Mouse (Mus musculus): ENCODE measurements at regions not wholly inside any gene's neighbourhood (a gene's known extent, or its start where the extent isn't known, plus 50 kb on each side); places are given as distances from the start of the nearest gene placed in this dataset.
A peak's percentile ranks its signal among the peaks of the same experiment; 100 is the strongest.

DNA sequence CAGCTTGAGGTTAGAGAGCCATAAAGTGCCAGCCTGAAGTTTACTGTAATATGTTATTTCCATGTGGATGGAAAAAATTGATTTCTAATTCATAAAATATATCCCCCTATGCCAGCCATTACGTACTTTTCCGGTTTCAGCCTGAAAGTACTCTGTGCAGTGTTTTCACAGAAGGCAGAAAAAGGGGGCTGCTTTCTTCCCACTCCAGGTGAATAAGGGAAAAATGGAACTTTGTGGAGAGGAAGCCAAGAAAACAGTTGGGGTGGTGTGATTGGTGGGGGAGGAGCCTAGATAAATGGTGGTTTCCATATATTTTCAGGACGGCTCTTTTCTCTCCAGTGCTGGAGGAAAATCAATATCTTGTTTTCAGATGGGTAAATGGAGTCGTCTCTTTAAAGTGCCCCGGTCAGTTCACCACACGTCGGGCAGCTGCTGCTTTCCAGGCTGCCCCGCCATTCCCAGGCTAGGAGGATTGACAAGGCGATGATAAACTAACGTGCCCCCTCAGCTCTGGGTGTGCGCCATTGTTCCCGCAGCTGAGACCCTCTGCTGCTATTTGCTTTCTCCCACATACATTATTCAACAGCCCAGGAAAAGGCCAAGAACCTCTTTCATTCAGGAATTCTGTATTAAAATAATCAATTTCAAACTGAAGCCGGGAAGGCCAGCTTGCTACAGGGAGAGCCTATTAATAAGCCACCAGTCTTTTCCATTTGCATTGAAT is 127.1 kb upstream of the Atp11c start:
- Histone ChIP-seq H3K36me3 (ENCODE audit: control insufficient read depth, insufficient read depth, low read length) (no peaks in the 10 kb centered on the region), H3K27me3 (ENCODE audit: control insufficient read depth, insufficient read depth, low read length) (no peaks in the 10 kb centered on the region), H3K27ac (replicated peaks; ENCODE audit: insufficient read depth, low read depth, low read length) (no peak overlapping the region), H3K4me1 (ENCODE audit: control insufficient read depth, insufficient read depth, low read length) (no peaks in the 10 kb centered on the region), H3K4me3 (ENCODE audit: insufficient read depth, low read depth, low read length) (no peak overlapping the region), H3K9ac (ENCODE audit: low read depth, low read length) (no peak overlapping the region), H3K79me2 (ENCODE audit: control insufficient read depth, insufficient read depth, low read length) (no peaks in the 10 kb centered on the region)
- DNase-seq (ENCODE audit: extremely low read depth, low read depth, low spot score) = no peak
- 26% methylated on average over 13 of the region's 13 CpGs for WGBS
- TF ChIP-seq CTCF (IDR thresholded peaks at IDR 0.05; ENCODE audit: low read depth, low read length) (no peak), POLR2A (IDR thresholded peaks at IDR 0.05; ENCODE audit: extremely low read depth, insufficient read depth, low read length) (no peak)

DNA sequence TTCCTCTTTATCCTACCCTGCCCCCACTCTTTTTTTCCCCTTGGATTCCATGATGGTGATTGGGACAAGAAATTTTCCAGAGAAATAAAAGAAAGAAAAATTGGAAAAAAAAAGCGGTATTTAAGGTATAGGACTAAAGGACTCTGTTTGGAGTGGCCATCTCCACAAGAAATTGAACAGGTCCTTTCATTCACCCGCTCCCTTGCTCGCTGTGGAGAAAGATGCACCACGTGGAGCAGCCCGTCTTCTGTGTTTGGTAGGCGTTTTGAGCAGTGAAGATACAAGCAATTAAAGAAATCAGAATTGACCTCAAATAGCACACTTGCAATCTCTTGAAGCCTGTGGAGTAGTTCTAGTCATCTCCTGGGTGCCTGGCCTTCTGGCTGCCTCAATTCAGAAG is 126.3 kb upstream of the Atp11c start:
- WGBS = 21% methylated on average over 6 of the region's 6 CpGs
- H3K27me3 ChIP-seq (ENCODE audit: control insufficient read depth, insufficient read depth, low read length) = no peaks in the 10 kb centered on the region
- H3K27ac ChIP-seq (replicated peaks; ENCODE audit: insufficient read depth, low read depth, low read length) = no peak overlapping the region
- no peak for DNase-seq (ENCODE audit: extremely low read depth, low read depth, low spot score)
- H3K79me2 ChIP-seq (ENCODE audit: control insufficient read depth, insufficient read depth, low read length) = no peaks in the 10 kb centered on the region
- no peak overlapping the region for H3K4me3 ChIP-seq (ENCODE audit: insufficient read depth, low read depth, low read length)
- TF ChIP-seq POLR2A (IDR thresholded peaks at IDR 0.05; ENCODE audit: extremely low read depth, insufficient read depth, low read length) (no peak), CTCF (IDR thresholded peaks at IDR 0.05; ENCODE audit: low read depth, low read length) (no peak)
- H3K4me1 ChIP-seq (ENCODE audit: control insufficient read depth, insufficient read depth, low read length) = no peaks in the 10 kb centered on the region
- no peak overlapping the region for H3K9ac ChIP-seq (ENCODE audit: low read depth, low read length)
- no peaks in the 10 kb centered on the region for H3K36me3 ChIP-seq (ENCODE audit: control insufficient read depth, insufficient read depth, low read length)

DNA sequence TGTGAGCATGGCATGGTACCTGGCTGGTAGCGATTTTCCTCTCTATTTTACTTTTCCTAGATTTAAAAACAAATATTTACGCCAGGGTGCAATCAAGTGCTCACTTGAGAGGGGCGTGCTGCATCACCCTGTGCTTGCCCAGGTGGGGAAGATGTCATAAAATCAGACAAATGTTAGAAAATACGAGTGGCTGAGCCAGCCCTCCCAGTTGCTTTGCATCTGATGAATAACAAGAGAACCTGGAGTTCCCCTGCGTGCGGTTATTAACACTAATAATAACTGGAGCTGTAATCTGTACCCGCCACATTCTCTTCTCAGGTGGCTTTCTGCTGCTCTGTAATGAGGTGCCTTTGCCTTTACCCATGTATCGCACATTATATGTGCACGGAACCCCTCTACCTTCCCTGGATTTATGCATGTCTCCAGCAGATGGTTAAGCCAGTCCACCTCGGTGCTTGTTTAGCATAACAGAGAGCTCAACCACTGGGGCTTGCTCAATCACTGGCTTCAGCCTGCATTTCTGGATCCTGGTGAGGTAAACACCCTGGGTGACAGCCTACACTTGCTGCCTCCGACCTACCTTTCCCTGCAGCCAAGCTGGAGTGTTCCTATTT is 125.8 kb upstream of the Atp11c start:
- H3K4me3 ChIP-seq (ENCODE audit: insufficient read depth, low read depth, low read length) = no peak overlapping the region
- no peak overlapping the region for H3K27ac ChIP-seq (replicated peaks; ENCODE audit: insufficient read depth, low read depth, low read length)
- TF ChIP-seq CTCF (IDR thresholded peaks at IDR 0.05; ENCODE audit: low read depth, low read length) (no peak), POLR2A (IDR thresholded peaks at IDR 0.05; ENCODE audit: extremely low read depth, insufficient read depth, low read length) (no peak)
- DNase-seq (ENCODE audit: extremely low read depth, low read depth, low spot score) = peak; percentile 0
- H3K36me3 ChIP-seq (ENCODE audit: control insufficient read depth, insufficient read depth, low read length) = no peaks in the 10 kb centered on the region
- H3K27me3 ChIP-seq (ENCODE audit: control insufficient read depth, insufficient read depth, low read length) = no peaks in the 10 kb centered on the region
- no peaks in the 10 kb centered on the region for H3K4me1 ChIP-seq (ENCODE audit: control insufficient read depth, insufficient read depth, low read length)
- H3K9ac ChIP-seq (ENCODE audit: low read depth, low read length) = no peak overlapping the region
- no peaks in the 10 kb centered on the region for H3K79me2 ChIP-seq (ENCODE audit: control insufficient read depth, insufficient read depth, low read length)
- 5% methylated on average over 11 of the region's 11 CpGs for WGBS

DNA sequence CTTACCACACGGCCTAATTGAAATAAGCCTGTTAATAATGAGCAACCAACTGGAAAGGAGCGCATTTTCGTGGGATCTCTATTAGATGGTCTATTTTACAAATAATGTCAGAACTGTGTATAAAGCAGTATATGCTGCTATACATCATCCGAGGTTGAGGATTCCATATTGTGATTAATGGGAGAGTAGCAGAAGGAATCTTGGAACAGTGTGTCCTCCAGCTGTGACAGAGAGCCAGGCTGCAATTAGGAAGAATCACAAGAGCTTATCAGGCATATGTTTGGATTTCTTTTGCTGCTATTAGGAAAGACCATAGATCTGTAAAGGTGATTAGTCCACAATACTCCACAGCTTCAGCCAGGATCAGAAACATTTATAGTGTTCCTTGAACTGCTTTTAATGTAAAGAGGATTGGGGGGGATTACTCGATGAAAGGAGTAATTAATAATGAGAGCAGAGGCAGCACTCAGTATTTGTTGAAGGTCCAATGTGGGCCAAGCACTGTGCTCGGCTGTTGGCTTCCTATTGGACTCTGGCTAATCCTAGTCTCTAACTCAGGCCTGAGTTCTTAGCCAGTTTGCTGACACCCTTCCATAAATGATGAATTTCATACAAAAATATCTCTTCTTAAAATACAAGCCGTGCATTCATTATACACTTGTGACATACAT is 88.7 kb upstream of the Atp11c start:
- TF ChIP-seq CTCF (IDR thresholded peaks at IDR 0.05; ENCODE audit: low read depth, low read length) = no peak
- H3K27me3 ChIP-seq (ENCODE audit: control insufficient read depth, insufficient read depth, low read length) = no peaks in the 10 kb centered on the region
- DNase-seq (ENCODE audit: extremely low read depth, low read depth, low spot score) = no peak
- no peak overlapping the region for H3K27ac ChIP-seq (replicated peaks; ENCODE audit: insufficient read depth, low read depth, low read length)
- H3K4me3 ChIP-seq (ENCODE audit: insufficient read depth, low read depth, low read length) = no peak overlapping the region
- no peaks in the 10 kb centered on the region for H3K79me2 ChIP-seq (ENCODE audit: control insufficient read depth, insufficient read depth, low read length)
- H3K36me3 ChIP-seq (ENCODE audit: control insufficient read depth, insufficient read depth, low read length) = no peaks in the 10 kb centered on the region
- WGBS = 77% methylated on average over 7 of the region's 7 CpGs
- no peak overlapping the region for H3K9ac ChIP-seq (ENCODE audit: low read depth, low read length)
- H3K4me1 ChIP-seq (ENCODE audit: control insufficient read depth, insufficient read depth, low read length) = no peaks in the 10 kb centered on the region

DNA sequence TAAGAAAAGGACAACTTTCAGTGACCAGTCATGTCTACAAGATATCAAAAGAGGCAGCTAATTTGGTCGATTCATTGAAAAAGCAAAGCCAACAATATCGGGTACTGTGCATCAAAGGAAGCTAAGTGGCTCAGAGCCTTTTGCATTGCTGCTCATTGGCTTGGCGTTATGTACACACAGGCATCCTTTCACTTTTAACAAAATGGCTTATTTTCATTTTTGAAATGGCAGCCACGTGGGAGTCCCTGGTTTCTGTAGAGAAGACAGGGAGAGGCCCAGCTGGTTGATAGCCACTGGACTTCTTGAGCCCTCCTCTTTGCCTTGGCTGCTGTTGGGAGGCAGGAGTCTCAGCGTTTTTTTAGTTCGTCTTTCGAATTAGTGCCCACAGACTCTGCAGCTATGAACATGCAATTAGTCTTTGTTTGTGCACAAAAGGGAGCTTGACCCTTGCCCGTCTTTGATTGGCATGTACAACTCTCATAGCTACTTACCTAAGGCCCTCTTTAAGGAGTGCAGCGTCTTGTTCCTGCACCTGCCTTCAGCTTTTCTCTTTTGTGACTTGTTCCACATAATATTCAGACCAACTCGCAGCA is 52.3 kb upstream of the Atp11c start:
- WGBS = 64% methylated on average over 10 of the region's 10 CpGs
- TF ChIP-seq POLR2A (IDR thresholded peaks at IDR 0.05; ENCODE audit: extremely low read depth, insufficient read depth, low read length) = no peak
- no peak for TF ChIP-seq CTCF (IDR thresholded peaks at IDR 0.05; ENCODE audit: low read depth, low read length)
- Histone ChIP-seq H3K4me3 (ENCODE audit: insufficient read depth, low read depth, low read length) (no peak overlapping the region), H3K79me2 (ENCODE audit: control insufficient read depth, insufficient read depth, low read length) (no peaks in the 10 kb centered on the region), H3K4me1 (ENCODE audit: control insufficient read depth, insufficient read depth, low read length) (no peaks in the 10 kb centered on the region), H3K9ac (ENCODE audit: low read depth, low read length) (no peak overlapping the region), H3K27me3 (ENCODE audit: control insufficient read depth, insufficient read depth, low read length) (no peaks in the 10 kb centered on the region), H3K27ac (replicated peaks; ENCODE audit: insufficient read depth, low read depth, low read length) (no peak overlapping the region), H3K36me3 (ENCODE audit: control insufficient read depth, insufficient read depth, low read length) (no peaks in the 10 kb centered on the region)
- DNase-seq (ENCODE audit: extremely low read depth, low read depth, low spot score) = no peak

Measured in liver, adult 2 months (tissue).